Mouse (Mus musculus) embryonic facial prominence, embryonic 11.5 days (tissue): ENCODE measurements at regions not wholly inside any gene's neighbourhood (a gene's known extent, or its start where the extent isn't known, plus 50 kb on each side); places are given as distances from the start of the nearest gene placed in this dataset.

ENCODE experiments used
- ATAC-seq: fragments of 200-750 bp; cut with Nextera tagmentation; replicated peaks from 2 replicates; pipeline ENCODE4 v1.8.0; 2017; ENCODE audit warnings: low read depth; ENCODE audit not compliant: insufficient number of reproducible peaks, low FRiP score, low TSS enrichment
- DNase-seq: peaks from one replicate; pipeline ENCODE4 v3.0.0-alpha.2; 2015; ENCODE audit warnings: low spot score
- H3K27ac ChIP-seq: fragments of 300-500 bp; sonication (generic); replicated peaks from 2 replicates; pipeline ENCODE4 v1.5.1; 2014; ENCODE audit warnings: mild to moderate bottlenecking, low read depth, low read length, control low read depth
- H3K27me3 ChIP-seq: fragments of 300-500 bp; sonication (generic); 2 replicates; pipeline ENCODE4 v1.6.1; 2014; ENCODE audit warnings: mild to moderate bottlenecking, low read length, moderate library complexity, mixed read lengths; ENCODE audit not compliant: control insufficient read depth, insufficient read depth
- H3K36me3 ChIP-seq: fragments of 300-500 bp; sonication (generic); replicated peaks from 2 replicates; pipeline ENCODE4 v1.6.1; 2014; ENCODE audit warnings: low read depth, mild to moderate bottlenecking, low read length, moderate library complexity, mixed read lengths; ENCODE audit not compliant: control insufficient read depth, insufficient read depth
- H3K4me1 ChIP-seq: fragments of 300-500 bp; sonication (generic); 2 replicates; pipeline ENCODE4 v1.6.1; 2014; ENCODE audit warnings: low read length, mixed read lengths; ENCODE audit not compliant: control insufficient read depth, insufficient read depth
- H3K4me2 ChIP-seq: fragments of 300-500 bp; sonication (generic); 2 replicates; pipeline ENCODE4 v1.6.1; 2014; ENCODE audit warnings: low read depth, mild to moderate bottlenecking, control low read depth, low read length, moderate library complexity
- H3K4me3 ChIP-seq: fragments of 300-500 bp; sonication (generic); 2 replicates; pipeline ENCODE4 v1.5.1; 2014; ENCODE audit warnings: low read depth, low read length, control low read depth
- H3K9ac ChIP-seq: fragments of 300-500 bp; sonication (generic); replicated peaks from 2 replicates; pipeline ENCODE4 v1.6.1; 2014; ENCODE audit warnings: mild to moderate bottlenecking, control low read depth, low read length
- H3K9me3 ChIP-seq: fragments of 300-500 bp; sonication (generic); replicated peaks from 2 replicates; pipeline ENCODE4 v1.6.1; 2016; ENCODE audit warnings: mild to moderate bottlenecking, low read length, inconsistent platforms, mixed read lengths; ENCODE audit not compliant: control insufficient read depth
- WGBS: fragments of 180-500 bp; shearing (Covaris S2); extraction: QIAGEN DNeasy Blood & Tissue Kit; methylation state at CpG from one replicate; pipeline ENCODE4 v1.1.7; 2014; 5-methylcytosine and 5-hydroxymethylcytosine counted together

GRCm38 (mm10) chr8:92165306-92165705 is 192.1 kb upstream of the Irx5 start:
- H3K27ac ChIP-seq, result no peak overlapping the region
- H3K4me3 ChIP-seq, result no peak overlapping the region
- WGBS, result 83% methylated on average over 6 of the region's 6 CpGs
- H3K9ac ChIP-seq, result no peak overlapping the region
- no peaks in the 10 kb centered on the region for H3K36me3 ChIP-seq
- H3K27me3 ChIP-seq, result no peaks in the 10 kb centered on the region
- H3K4me2 ChIP-seq, result no peak overlapping the region
- no peaks in the 10 kb centered on the region for H3K4me1 ChIP-seq
- ATAC-seq, result no peak
- DNase-seq, result no peak
- no peaks in the 10 kb centered on the region for H3K9me3 ChIP-seq

GRCm38 (mm10) chr8:92164496-92164895 is 192.9 kb upstream of the Irx5 start:
- ATAC-seq, result no peak
- H3K27me3 ChIP-seq, result no peaks in the 10 kb centered on the region
- DNase-seq, result no peak
- no peak overlapping the region for H3K9ac ChIP-seq
- no peak overlapping the region for H3K4me3 ChIP-seq
- H3K9me3 ChIP-seq, result no peaks in the 10 kb centered on the region
- H3K36me3 ChIP-seq, result no peaks in the 10 kb centered on the region
- H3K4me1 ChIP-seq, result no peaks in the 10 kb centered on the region
- WGBS, result 92% methylated on average over 4 of the region's 4 CpGs
- H3K4me2 ChIP-seq, result no peak overlapping the region
- no peak overlapping the region for H3K27ac ChIP-seq

- Histone ChIP-seq H3K27me3 (no peaks in the 10 kb centered on the region), H3K4me3 (no peak overlapping the region), H3K27ac (no peak overlapping the region), H3K4me1 (no peaks in the 10 kb centered on the region), H3K9me3 (no peaks in the 10 kb centered on the region), H3K9ac (no peak overlapping the region), H3K4me2 (no peak overlapping the region), H3K36me3 (no peaks in the 10 kb centered on the region)
- DNase-seq, result no peak
- 75% methylated on average over 2 of the region's 2 CpGs for WGBS
- ATAC-seq, result no peak
These were observed 196.4 kb upstream of the Irx5 start for GRCm38 (mm10) chr8:92161002-92161401.

- WGBS, result 24% methylated on average over 10 of the region's 10 CpGs
- no peaks in the 10 kb centered on the region for H3K9me3 ChIP-seq
- no peak overlapping the region for H3K4me3 ChIP-seq
- H3K4me1 ChIP-seq, result no peaks in the 10 kb centered on the region
- no peak overlapping the region for H3K9ac ChIP-seq
- no peaks in the 10 kb centered on the region for H3K36me3 ChIP-seq
- H3K27ac ChIP-seq, result no peak overlapping the region
- ATAC-seq (no peak), DNase-seq (peak; percentile 27)
- no peak overlapping the region for H3K4me2 ChIP-seq
- no peaks in the 10 kb centered on the region for H3K27me3 ChIP-seq
These were observed 199.2 kb upstream of the Irx5 start for GRCm38 (mm10) chr8:92158219-92158618.

- Histone ChIP-seq H3K27me3 (no peaks in the 10 kb centered on the region), H3K27ac (no peak overlapping the region), H3K9me3 (no peaks in the 10 kb centered on the region), H3K9ac (no peak overlapping the region), H3K4me2 (no peak overlapping the region), H3K36me3 (no peaks in the 10 kb centered on the region), H3K4me3 (no peak overlapping the region), H3K4me1 (no peaks in the 10 kb centered on the region)
- ATAC-seq (no peak), DNase-seq (no peak)
- WGBS, result 69% methylated on average over 5 of the region's 5 CpGs
These were observed 204.9 kb upstream of the Irx5 start for GRCm38 (mm10) chr8:92152478-92152877.

- no peak for DNase-seq
- 87% methylated on average over 3 of the region's 3 CpGs for WGBS
- no peaks in the 10 kb centered on the region for H3K27me3 ChIP-seq
These were observed 209.8 kb upstream of the Irx5 start for GRCm38 (mm10) chr8:92147672-92148071.

GRCm38 (mm10) chr8:92137091-92137882 is 220.1 kb upstream of the Irx5 start:
- Histone ChIP-seq H3K27me3 (peaks cover 2% of the 10 kb centered on the region; the same call in 1 of the 2 replicates), H3K9me3 (no peaks in the 10 kb centered on the region), H3K9ac (no peak overlapping the region), H3K27ac (0 out of 2 replicates have a peak overlapping the region, but pooled peaks have one; percentile 30), H3K36me3 (no peaks in the 10 kb centered on the region), H3K4me3 (no peak overlapping the region), H3K4me1 (no peaks in the 10 kb centered on the region; the same call in 1 of the 2 replicates), H3K4me2 (no peak overlapping the region)
- DNase-seq (peak; percentile 62), ATAC-seq (no peak)
- WGBS, result 10% methylated on average over 16 of the region's 17 CpGs

More at GRCm38 (mm10) chr8:92147672-92148071, 209.8 kb upstream of the Irx5 start:
- no peak overlapping the region for H3K4me3 ChIP-seq
- H3K9ac ChIP-seq, result no peak overlapping the region
- H3K4me2 ChIP-seq, result no peak overlapping the region
- no peaks in the 10 kb centered on the region for H3K4me1 ChIP-seq
- H3K9me3 ChIP-seq, result no peaks in the 10 kb centered on the region
- no peak overlapping the region for H3K27ac ChIP-seq
- ATAC-seq, result no peak
- H3K36me3 ChIP-seq, result no peaks in the 10 kb centered on the region

GRCm38 (mm10) chr8:92136413-92136812 is 221.0 kb upstream of the Irx5 start:
- no peaks in the 10 kb centered on the region; the same call in 1 of the 2 replicates for H3K4me1 ChIP-seq
- H3K9me3 ChIP-seq, result no peaks in the 10 kb centered on the region
- H3K36me3 ChIP-seq, result no peaks in the 10 kb centered on the region
- 23% methylated on average over 13 of the region's 13 CpGs for whole genome bisulfite sequencing
- H3K4me2 ChIP-seq, result no peak overlapping the region
- peak; percentile 24 for DNase-seq
- H3K9ac ChIP-seq, result no peak overlapping the region
- ATAC-seq, result no peak
- H3K27me3 ChIP-seq, result peaks cover 2% of the 10 kb centered on the region; the same call in 1 of the 2 replicates
- no peak overlapping the region for H3K4me3 ChIP-seq
- H3K27ac ChIP-seq, result no peak overlapping the region
